Mouse (Mus musculus) heart, postnatal 14 days (tissue): ENCODE data around the gene Tesk1. TPM values are rescaled to one million over a fixed set of nuclear protein-coding genes. Genes with fewer than 3 reads are reported as not detected.

ENCODE experiments used
- DNase-seq, 2 experiments: peaks; one replicate each; pipeline ENCODE4 v3.0.0; 2021 to 2022
- intact Hi-C: fragments of 180-260 bp; cut with DNase I; formaldehyde crosslinking; loops from one replicate; pipeline ENCODE4 v1.15.1; 2025
- total RNA-seq, 2 experiments: library from RNA; stranded (reverse); gene quantifications; 2 replicates each; pipeline ENCODE4 v1.2.3; 2021

Tesk1 gene
- total RNA-seq, 2 experiments from 2014 or later = 32.3 to 35.7 TPM

- DNase-seq = no peak
- intact Hi-C loops = no loop called here
These were observed 24.3 kb upstream of the Tesk1 start for GRCm38 (mm10) chr4:43417269-43418062.

- no peak for DNase-seq
- intact Hi-C loops = no loop called here
These were observed 23.3 kb upstream of the Tesk1 start for GRCm38 (mm10) chr4:43418450-43418849.

- intact Hi-C loops = loop anchor here (1.0 kb wide), 1 partner anchor 37 kb away; no protein-coding TSS in a partner anchor
- peak in 1 of 2 experiments; percentile 57 for DNase-seq
These were observed 22.6 kb upstream of the Tesk1 start for GRCm38 (mm10) chr4:43418973-43419656.

GRCm38 (mm10) chr4:43419801-43420281 is 21.9 kb upstream of the Tesk1 start:
- intact Hi-C loops = loop anchor here (1.0 to 5.0 kb wide), 4 partner anchors 38 to 373 kb away; partner anchors contain the start of genes Atp8b5 and Fam214b
- no peak for DNase-seq

GRCm38 (mm10) chr4:43420305-43420704 is 21.4 kb upstream of the Tesk1 start:
- intact Hi-C loops = loop anchor here (1.0 to 5.0 kb wide), 3 partner anchors 69 to 373 kb away; partner anchors contain the start of genes Atp8b5 and Fam214b

GRCm38 (mm10) chr4:43421632-43422240 is 20.0 kb upstream of the Tesk1 start:
- no peak for DNase-seq
- intact Hi-C loops = loop anchor here (5.0 kb wide), 1 partner anchor 374 kb away; the partner anchor contains the start of gene Fam214b

More at GRCm38 (mm10) chr4:43420305-43420704, 21.4 kb upstream of the Tesk1 start:
- DNase-seq = peak; percentile 81 to 88

- intact Hi-C loops = loop anchor here (5.0 kb wide), 1 partner anchor 376 kb away; the partner anchor contains the start of gene Fam214b
- no peak for DNase-seq
These were observed 18.3 kb upstream of the Tesk1 start for GRCm38 (mm10) chr4:43423267-43423934.

- intact Hi-C loops = loop anchor here (5.0 kb wide), 1 partner anchor 377 kb away; the partner anchor contains the start of gene Fam214b
- DNase-seq = no peak
These were observed 17.7 kb upstream of the Tesk1 start for GRCm38 (mm10) chr4:43424072-43424471.

GRCm38 (mm10) chr4:43425197-43425596 is 16.5 kb upstream of the Tesk1 start:
- intact Hi-C loops = no loop called here
- DNase-seq = no peak

GRCm38 (mm10) chr4:43425648-43426380 is 15.9 kb upstream of the Tesk1 start:
- intact Hi-C loops = no loop called here
- DNase-seq = no peak

- intact Hi-C loops = no loop called here
- no peak for DNase-seq
These were observed 15.3 kb upstream of the Tesk1 start for GRCm38 (mm10) chr4:43426487-43426886.

- intact Hi-C loops = no loop called here
- no peak for DNase-seq
These were observed 14.1 kb upstream of the Tesk1 start for GRCm38 (mm10) chr4:43427501-43428179.

- no peak for DNase-seq
- intact Hi-C loops = no loop called here
These were observed 13.4 kb upstream of the Tesk1 start for GRCm38 (mm10) chr4:43428180-43428861.

GRCm38 (mm10) chr4:43428946-43429345 is 12.8 kb upstream of the Tesk1 start, which contains the start of gene Fam166b:
TSS of gene Fam166b (minus strand) at chr4:43429134.
- intact Hi-C loops = no loop called here
- DNase-seq = peak in 1 of 2 experiments; percentile 34

- peak; percentile 86 to 92 for DNase-seq
- intact Hi-C loops = loop anchor here (2.0 kb wide), 1 partner anchor 281 kb away; no protein-coding TSS in a partner anchor
These were observed 10.0 kb upstream of the Tesk1 start for GRCm38 (mm10) chr4:43431690-43432089.

- intact Hi-C loops = no loop called here
- no peak for DNase-seq
These were observed 8.9 kb upstream of the Tesk1 start for GRCm38 (mm10) chr4:43432832-43433231.

- intact Hi-C loops = loop anchor here (2.0 to 5.0 kb wide), 3 partner anchors 37 to 225 kb away; partner anchors contain the start of genes Fam221b and Tmem8b
These were observed 305 bp downstream of the Tesk1 start for GRCm38 (mm10) chr4:43442044-43442443.

More at GRCm38 (mm10) chr4:43442044-43442443, 305 bp downstream of the Tesk1 start:
- DNase-seq = peak; percentile 98 to 100
